Mouse (Mus musculus) embryo, embryonic 10.5 days (tissue): ENCODE measurements around the gene Ly6g5c.

Source experiments
- DNase-seq: peaks from one replicate; pipeline ENCODE4 v3.0.0-alpha.2; 2015; ENCODE audit warnings: low spot score

Ly6g5c gene

DNA sequence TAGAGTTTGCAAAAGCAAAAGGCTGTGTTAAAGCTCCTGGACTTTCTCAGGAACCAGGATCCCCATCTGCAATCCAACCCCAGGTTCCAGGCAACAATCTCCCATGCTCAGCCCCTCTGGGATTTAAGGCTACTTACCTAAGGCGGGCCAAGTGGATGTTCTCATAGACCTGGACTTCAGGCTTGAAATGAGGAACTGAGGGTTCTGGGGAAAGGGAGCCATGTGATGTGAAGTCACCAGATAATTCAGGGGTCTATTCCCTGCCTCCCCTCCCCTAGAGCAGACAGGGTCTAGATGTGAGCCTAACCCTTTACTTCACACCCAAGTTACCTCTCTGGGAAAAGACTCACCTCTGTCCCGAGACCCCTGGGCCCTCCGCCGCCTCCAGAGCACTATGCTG, 27.4 kb upstream of the Ly6g5c start:
- no peak for DNase-seq

- no peak for DNase-seq
Measured at GRCm38 (mm10) chr17:35082841-35083576, 25.1 kb upstream of the Ly6g5c start.

- no peak for DNase-seq
Measured at GRCm38 (mm10) chr17:35083929-35084497, 24.1 kb upstream of the Ly6g5c start.

GRCm38 (mm10) chr17:35085208-35085865, 22.7 kb upstream of the Ly6g5c start, which contains the start of gene Ly6g6f:
Gene Ly6g6f (minus strand): TSS chr17:35085610.
- no peak for DNase-seq

DNA sequence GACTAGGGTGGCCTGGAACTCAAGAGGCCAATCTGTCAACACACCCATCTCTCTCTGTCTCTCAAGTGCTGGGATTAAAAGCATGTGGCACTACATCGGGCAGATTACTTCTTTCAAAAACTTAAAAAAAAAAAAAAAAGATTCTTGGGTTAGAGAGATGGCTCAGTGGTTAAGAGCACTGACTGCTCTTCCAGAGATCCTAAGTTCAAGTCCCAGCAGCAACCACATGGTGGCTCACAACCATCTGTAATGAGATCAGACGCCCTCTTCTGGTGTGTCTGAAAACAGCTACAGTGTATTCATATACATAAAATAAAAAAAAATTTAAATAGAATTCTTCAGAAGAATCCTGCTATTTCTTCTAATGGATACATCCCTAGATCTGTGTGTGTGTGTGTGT, 19.9 kb upstream of the Ly6g5c start:
- DNase-seq: no peak

DNA sequence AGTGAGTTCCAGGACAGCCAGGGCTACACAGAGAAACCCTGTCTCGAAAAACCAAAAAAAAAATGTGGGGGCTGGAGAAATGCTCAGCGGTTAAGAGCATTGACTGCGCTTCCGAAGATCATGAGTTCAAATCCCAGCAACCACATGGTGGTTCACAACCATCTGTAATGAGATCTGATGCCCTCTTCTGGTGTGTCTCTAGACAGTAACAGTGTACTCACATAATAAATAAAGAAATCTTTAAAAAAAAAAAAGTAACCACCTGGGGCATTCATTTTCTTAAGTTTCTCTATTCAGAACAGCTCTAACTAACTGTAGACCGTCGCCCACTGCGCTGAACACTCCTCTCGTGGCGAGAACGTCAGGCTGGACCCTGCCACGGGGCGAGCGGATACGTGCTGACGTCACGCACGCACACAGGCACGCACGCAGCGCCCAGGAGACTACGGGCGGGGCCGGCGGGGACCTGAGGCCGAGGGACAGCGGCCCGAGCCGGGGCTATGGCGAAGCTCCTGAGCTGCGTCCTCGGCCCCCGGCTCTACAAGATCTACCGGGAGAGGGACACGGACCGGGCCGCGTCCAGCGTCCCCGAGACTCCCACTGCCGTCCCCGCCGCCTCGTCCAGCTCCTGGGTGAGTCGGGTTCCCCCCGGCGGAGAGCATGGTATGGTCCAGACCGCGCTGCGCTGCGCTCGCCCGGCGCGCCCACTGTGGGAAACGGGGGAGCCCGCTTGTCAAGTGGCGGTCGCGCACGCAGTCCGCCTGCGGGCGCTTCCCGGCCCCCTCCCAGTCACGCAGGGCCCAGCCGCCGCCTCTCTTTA, 19.0 kb upstream of the Ly6g5c start, which contains the start of gene Abhd16a:
TSS of gene Abhd16a (plus strand) at position 439 of the 820 bp plus-strand sequence.
- peak; percentile 96 for DNase-seq

DNA sequence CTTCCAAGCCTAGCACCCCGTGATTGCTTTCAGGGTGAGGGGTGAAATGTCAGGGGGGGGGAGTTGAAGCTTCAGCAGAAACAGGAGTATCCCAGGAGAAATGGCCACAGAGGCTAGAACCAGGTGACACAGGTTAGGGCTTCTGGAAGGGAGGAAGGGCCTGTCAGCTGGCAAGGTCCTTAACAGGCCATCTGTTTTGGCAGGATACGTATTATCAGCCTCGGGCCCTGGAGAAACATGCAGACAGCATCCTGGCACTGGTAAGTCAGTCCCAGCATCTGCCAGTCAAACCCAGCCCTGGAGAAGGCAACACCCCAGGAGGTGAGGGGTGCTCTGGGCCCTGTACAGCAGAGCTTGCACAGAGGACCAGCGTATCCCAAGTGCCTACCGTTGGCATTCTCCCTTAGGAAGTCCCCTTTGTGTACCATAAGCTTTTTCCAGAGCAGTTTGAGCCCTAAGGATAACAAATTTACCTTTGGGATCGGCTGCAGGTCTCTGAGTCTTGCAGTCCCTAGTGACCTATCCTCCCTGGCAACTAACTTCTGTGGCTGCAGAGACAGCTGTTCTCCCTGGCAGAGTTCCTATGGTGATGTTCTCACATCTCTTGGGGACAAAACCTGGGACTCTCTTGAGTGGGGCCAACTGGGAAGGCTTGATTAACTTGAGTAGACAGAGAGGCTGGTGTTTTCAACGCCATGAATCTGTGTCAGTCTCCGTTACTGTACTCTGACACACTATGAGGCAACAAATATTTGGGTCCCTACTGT, 17.7 kb upstream of the Ly6g5c start:
- no peak for DNase-seq

GRCm38 (mm10) chr17:35092403-35093198, 15.5 kb upstream of the Ly6g5c start:
- no peak for DNase-seq

DNA sequence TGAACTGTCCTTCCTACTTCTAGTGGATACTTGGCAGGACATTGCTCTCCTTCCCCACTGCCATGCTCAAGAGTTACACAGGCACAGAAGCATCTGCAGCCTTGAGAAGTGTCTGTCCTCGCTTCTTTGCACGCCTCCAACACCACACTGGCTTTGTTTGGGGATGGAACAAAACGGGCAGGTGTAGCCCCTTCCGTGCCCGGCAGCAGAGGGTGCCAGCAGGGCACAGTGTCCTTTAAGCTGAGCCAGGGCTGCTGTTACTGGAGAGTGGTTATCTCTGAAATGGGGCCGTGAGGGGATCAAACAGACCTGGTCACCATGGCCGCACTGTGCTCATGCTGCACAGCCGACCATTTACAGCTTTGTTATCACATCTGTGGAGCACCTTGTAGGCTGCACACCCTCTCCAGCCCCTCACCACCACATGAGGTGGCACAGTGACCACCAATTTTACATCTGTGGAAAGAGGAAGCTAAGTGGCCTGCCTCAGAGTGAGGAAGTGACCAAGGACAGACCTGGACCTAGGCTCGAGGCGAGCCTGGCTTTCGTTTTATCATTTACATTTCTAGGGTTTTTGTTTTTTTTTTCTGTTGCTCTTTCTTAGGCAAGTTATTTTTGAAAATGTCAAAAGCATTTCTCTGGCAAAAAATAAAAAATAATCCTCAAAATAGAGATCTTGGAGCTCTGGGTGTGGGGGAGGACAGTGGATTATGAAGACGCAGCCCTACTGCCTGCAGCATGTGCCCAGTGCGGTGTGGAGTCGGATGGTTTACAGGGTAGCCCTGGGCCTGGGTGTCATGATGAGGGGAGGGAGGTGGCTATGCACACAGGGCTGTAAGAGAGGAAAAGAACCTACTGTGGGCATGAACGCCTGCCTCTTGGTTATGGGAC, 13.4 kb upstream of the Ly6g5c start:
- no peak for DNase-seq

DNA sequence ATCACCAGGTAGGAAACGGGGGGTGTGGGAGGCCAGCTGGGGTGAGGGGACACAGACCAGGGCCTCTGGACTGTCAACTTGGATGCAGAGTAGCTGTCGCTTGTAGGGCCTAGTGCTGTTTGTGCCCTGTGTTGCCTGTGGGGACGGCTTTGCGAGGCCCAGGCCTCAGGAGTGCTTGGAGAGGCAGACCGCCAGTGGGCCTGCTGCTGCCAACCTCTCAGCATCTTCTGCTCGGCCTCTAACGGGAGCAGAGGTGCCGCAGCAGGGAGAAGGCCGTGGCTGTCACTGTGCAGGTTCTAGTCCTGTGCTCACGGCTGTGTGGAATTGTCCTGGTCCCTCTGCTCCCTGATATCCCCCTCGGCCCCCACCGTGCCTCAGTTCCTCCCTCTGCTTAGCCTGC, 11.5 kb upstream of the Ly6g5c start:
- no peak for DNase-seq

- DNase-seq: no peak
Measured at GRCm38 (mm10) chr17:35097164-35097655, 10.9 kb upstream of the Ly6g5c start.

DNA sequence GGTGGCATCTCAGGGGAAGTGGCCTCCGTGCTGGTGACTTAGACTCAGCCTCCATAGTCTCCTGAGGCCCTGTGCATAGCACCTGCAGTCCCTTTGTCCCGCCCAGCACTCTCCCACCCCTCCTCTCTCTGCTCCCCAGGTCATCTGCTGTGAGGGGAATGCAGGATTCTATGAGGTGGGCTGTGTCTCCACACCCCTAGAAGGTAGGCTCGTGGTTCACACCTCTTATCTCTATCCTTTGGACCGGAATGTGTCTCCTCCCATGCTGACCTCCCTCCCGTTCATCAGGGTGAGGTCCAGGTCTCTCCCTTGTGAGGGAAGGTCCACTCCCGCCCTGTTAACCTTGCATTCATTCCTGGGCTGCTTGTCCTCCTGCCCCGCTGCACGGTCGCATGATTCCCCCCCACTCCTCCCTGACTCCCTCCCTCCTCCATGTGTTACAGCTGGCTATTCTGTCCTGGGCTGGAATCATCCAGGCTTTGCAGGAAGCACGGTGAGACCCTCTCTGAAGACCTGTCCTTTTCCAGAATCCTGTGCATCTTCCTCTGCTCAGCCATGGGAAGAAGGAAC, 7.8 kb upstream of the Ly6g5c start:
- no peak for DNase-seq

DNA sequence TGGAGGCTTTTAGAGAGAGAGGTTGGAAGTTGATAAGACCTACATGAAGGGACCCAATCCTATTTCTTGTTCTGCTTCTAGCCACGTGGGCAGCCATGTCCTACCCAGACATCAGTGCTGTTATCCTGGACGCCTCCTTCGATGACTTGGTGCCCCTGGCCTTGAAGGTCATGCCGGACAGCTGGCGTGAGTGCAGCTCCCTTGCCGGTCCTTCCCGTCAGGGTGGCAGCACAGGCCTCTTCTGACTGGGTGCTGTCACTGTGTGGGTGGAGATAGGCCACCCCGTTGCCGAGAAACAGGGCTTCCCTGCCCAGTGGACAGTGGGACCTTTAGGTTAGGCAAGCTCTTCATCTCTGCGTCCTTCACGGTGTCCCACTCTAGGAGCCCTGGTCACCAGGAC, 6.9 kb upstream of the Ly6g5c start:
- no peak for DNase-seq

GRCm38 (mm10) chr17:35102299-35102698, 5.8 kb upstream of the Ly6g5c start:
- no peak for DNase-seq

- no peak for DNase-seq
Measured at GRCm38 (mm10) chr17:35103221-35103690, 4.8 kb upstream of the Ly6g5c start.

- DNase-seq: no peak
Measured at GRCm38 (mm10) chr17:35104079-35104478, 4.0 kb upstream of the Ly6g5c start.

GRCm38 (mm10) chr17:35104754-35105153, 3.3 kb upstream of the Ly6g5c start:
- DNase-seq: no peak

- DNase-seq: peak; percentile 62
Measured at GRCm38 (mm10) chr17:35105740-35106389, 2.2 kb upstream of the Ly6g5c start.
